Mouse (Mus musculus) liver, embryonic 13.5 days (tissue): ENCODE data around the gene Pop5. TPM values are rescaled to one million over a fixed set of nuclear protein-coding genes. Genes with fewer than 3 reads are reported as not detected.

Source experiments
- ATAC-seq: fragments of 200-750 bp; cut with Nextera tagmentation; 2 replicates; pipeline ENCODE4 v1.8.0; 2017; ENCODE audit warnings: low read depth, mild to moderate bottlenecking, moderate number of reproducible peaks, moderate library complexity
- DNase-seq: peaks from one replicate; pipeline ENCODE4 v3.0.0; 2022
- H3K27ac ChIP-seq: fragments of 300-500 bp; sonication (generic); 2 replicates; pipeline ENCODE4 v1.5.1; 2015; ENCODE audit warnings: moderate library complexity, mild to moderate bottlenecking, inconsistent platforms
- H3K27me3 ChIP-seq: fragments of 300-500 bp; sonication (generic); 2 replicates; pipeline ENCODE4 v1.6.1; 2015; ENCODE audit warnings: mild to moderate bottlenecking, inconsistent platforms
- H3K36me3 ChIP-seq: fragments of 300-500 bp; sonication (generic); 2 replicates; pipeline ENCODE4 v1.6.1; 2015; ENCODE audit warnings: mild to moderate bottlenecking, inconsistent platforms
- H3K4me1 ChIP-seq: fragments of 300-500 bp; sonication (generic); replicated peaks from 2 replicates; pipeline ENCODE4 v1.6.1; 2015; ENCODE audit warnings: inconsistent platforms
- H3K4me2 ChIP-seq: fragments of 300-500 bp; sonication (generic); 2 replicates; pipeline ENCODE4 v1.6.1; 2015; ENCODE audit warnings: inconsistent platforms, mild to moderate bottlenecking, moderate library complexity
- H3K4me3 ChIP-seq: fragments of 300-500 bp; sonication (generic); replicated peaks from 2 replicates; pipeline ENCODE4 v1.5.1; 2015; ENCODE audit warnings: mild to moderate bottlenecking, inconsistent platforms
- H3K9ac ChIP-seq: fragments of 300-500 bp; sonication (generic); 2 replicates; pipeline ENCODE4 v1.6.1; 2015; ENCODE audit warnings: mild to moderate bottlenecking, inconsistent platforms
- H3K9me3 ChIP-seq: fragments of 300-500 bp; sonication (generic); replicated peaks from 2 replicates; pipeline ENCODE4 v1.6.1; 2016; ENCODE audit warnings: inconsistent platforms
- WGBS: fragments of 180-500 bp; shearing (Covaris S2); methylation state at CpG from one replicate; pipeline ENCODE4 v1.1.7; 2015; ENCODE audit not compliant: insufficient replicate concordance; 5-methylcytosine and 5-hydroxymethylcytosine counted together
- polyA plus RNA-seq: library from polyadenylated mRNA; unstranded; fragments of >200 nt; fragmentation: Nextera tagmentation; extraction: Ambion mirVana; gene quantifications from 2 replicates; pipeline ENCODE4 v1.2.1, GENCODE M21; 2015

Pop5 gene
- polyA plus RNA-seq, 1 experiment from 2014 or later = 127 TPM

GRCm38 (mm10) chr5:115266787-115267468 is 31.3 kb downstream of the Pop5 start:
- Histone ChIP-seq H3K4me3 (peak overlapping the region; percentile 51), H3K27me3 (no peaks in the 10 kb centered on the region), H3K9me3 (no peaks in the 10 kb centered on the region), H3K9ac (peak overlapping the region; percentile 99), H3K4me2 (peak overlapping the region; percentile 70), H3K36me3 (peaks cover 71% of the 10 kb centered on the region), H3K4me1 (peaks cover 93% of the 10 kb centered on the region), H3K27ac (peak overlapping the region; percentile 100)
- ATAC-seq (peak; percentile 87), DNase-seq (peak; percentile 86)
- WGBS = 18% methylated on average over 8 of the region's 8 CpGs

- 19% methylated on average over 3 of the region's 3 CpGs for WGBS
- Histone ChIP-seq H3K27me3 (no peaks in the 10 kb centered on the region), H3K27ac (peak overlapping the region; percentile 100), H3K4me2 (peak overlapping the region; percentile 70), H3K4me3 (peak overlapping the region; percentile 51), H3K9me3 (no peaks in the 10 kb centered on the region), H3K4me1 (peaks cover 88% of the 10 kb centered on the region), H3K9ac (peak overlapping the region; percentile 99), H3K36me3 (peaks cover 66% of the 10 kb centered on the region)
- no peak for DNase-seq
- peak; percentile 39 for ATAC-seq
These were observed 31.9 kb downstream of the Pop5 start for GRCm38 (mm10) chr5:115267469-115268045.

- DNase-seq (no peak), ATAC-seq (no peak)
- H3K4me3 ChIP-seq = peak overlapping the region; percentile 98
- H3K27me3 ChIP-seq = no peaks in the 10 kb centered on the region
- peak overlapping the region; percentile 70 for H3K4me2 ChIP-seq
- peaks cover 59% of the 10 kb centered on the region for H3K36me3 ChIP-seq
- H3K9ac ChIP-seq = peak overlapping the region; percentile 99
- H3K9me3 ChIP-seq = no peaks in the 10 kb centered on the region
- peak overlapping the region; percentile 100 for H3K27ac ChIP-seq
- H3K4me1 ChIP-seq = peaks cover 85% of the 10 kb centered on the region
- 29% methylated on average over 3 of the region's 3 CpGs for WGBS
These were observed 32.6 kb downstream of the Pop5 start for GRCm38 (mm10) chr5:115268266-115268665.

GRCm38 (mm10) chr5:115269969-115270368 is 34.3 kb downstream of the Pop5 start:
- H3K4me1 ChIP-seq = peaks cover 81% of the 10 kb centered on the region

GRCm38 (mm10) chr5:115271931-115272811 is 36.5 kb downstream of the Pop5 start:
- Histone ChIP-seq H3K36me3 (peaks cover 31% of the 10 kb centered on the region), H3K9me3 (no peaks in the 10 kb centered on the region), H3K4me2 (peak overlapping the region; percentile 70), H3K27me3 (no peaks in the 10 kb centered on the region), H3K9ac (peak overlapping the region; percentile 99), H3K4me3 (peak overlapping the region; percentile 98), H3K27ac (peak overlapping the region; percentile 100), H3K4me1 (peaks cover 68% of the 10 kb centered on the region)
- DNase-seq = peak; percentile 40
- WGBS = under 1% methylated on average over 64 of the region's 77 CpGs
- ATAC-seq = peak; percentile 55

More at GRCm38 (mm10) chr5:115269969-115270368, 34.3 kb downstream of the Pop5 start:
- peak overlapping the region; percentile 99 for H3K9ac ChIP-seq
- no peak for ATAC-seq
- H3K9me3 ChIP-seq = no peaks in the 10 kb centered on the region
- peak overlapping the region; percentile 98 for H3K4me3 ChIP-seq
- H3K36me3 ChIP-seq = peaks cover 45% of the 10 kb centered on the region
- 82% methylated on average over 1 of the region's 1 CpGs for WGBS
- peak overlapping the region; percentile 100 for H3K27ac ChIP-seq
- DNase-seq = no peak
- H3K4me2 ChIP-seq = peak overlapping the region; percentile 70
- H3K27me3 ChIP-seq = no peaks in the 10 kb centered on the region

GRCm38 (mm10) chr5:115272812-115273548 is 37.3 kb downstream of the Pop5 start, which contains the start of gene Rnf10:
Rnf10 (minus strand) TSS chr5:115272898.
- H3K27me3 ChIP-seq = no peaks in the 10 kb centered on the region
- H3K27ac ChIP-seq = peak within 1 kb of the TSS; percentile 100
- ATAC-seq = peak; percentile 81
- H3K4me1 ChIP-seq = peaks cover 63% of the 10 kb centered on the region
- H3K9me3 ChIP-seq = no peaks in the 10 kb centered on the region
- H3K4me2 ChIP-seq = peak within 1 kb of the TSS; percentile 70
- peak; percentile 95 for DNase-seq
- H3K4me3 ChIP-seq = peak within 1 kb of the TSS; percentile 98
- H3K9ac ChIP-seq = peak within 1 kb of the TSS; percentile 99
- peaks cover 31% of the 10 kb centered on the region for H3K36me3 ChIP-seq
- 14% methylated on average over 26 of the region's 26 CpGs for WGBS

- ATAC-seq (no peak), DNase-seq (no peak)
- Histone ChIP-seq H3K9me3 (no peaks in the 10 kb centered on the region), H3K4me2 (peak overlapping the region; percentile 70), H3K27ac (peak overlapping the region; percentile 67), H3K36me3 (peaks cover 24% of the 10 kb centered on the region), H3K4me3 (peak overlapping the region; percentile 98; the same call in 1 of the 2 replicates), H3K27me3 (no peaks in the 10 kb centered on the region), H3K9ac (peak overlapping the region; percentile 99; the same call in 1 of the 2 replicates), H3K4me1 (peaks cover 63% of the 10 kb centered on the region)
- WGBS = 69% methylated on average over 6 of the region's 6 CpGs
These were observed 38.0 kb downstream of the Pop5 start for GRCm38 (mm10) chr5:115273549-115274135.

GRCm38 (mm10) chr5:115274353-115274752 is 38.7 kb downstream of the Pop5 start:
- no peak overlapping the region for H3K4me2 ChIP-seq
- WGBS = 41% methylated on average over 1 of the region's 1 CpGs
- no peaks in the 10 kb centered on the region for H3K9me3 ChIP-seq
- peaks cover 61% of the 10 kb centered on the region for H3K4me1 ChIP-seq
- ATAC-seq (no peak), DNase-seq (no peak)
- H3K27me3 ChIP-seq = no peaks in the 10 kb centered on the region
- peak overlapping the region; percentile 35; the same call in 1 of the 2 replicates for H3K27ac ChIP-seq
- no peak overlapping the region for H3K9ac ChIP-seq
- no peak overlapping the region for H3K4me3 ChIP-seq
- H3K36me3 ChIP-seq = peaks cover 17% of the 10 kb centered on the region

- 62% methylated on average over 1 of the region's 1 CpGs for WGBS
- peaks cover 57% of the 10 kb centered on the region for H3K4me1 ChIP-seq
- H3K36me3 ChIP-seq = peaks cover 13% of the 10 kb centered on the region
- no peak overlapping the region for H3K4me3 ChIP-seq
- H3K27ac ChIP-seq = peak overlapping the region; percentile 35; the same call in 1 of the 2 replicates
- DNase-seq = no peak
- no peak overlapping the region for H3K9ac ChIP-seq
- H3K9me3 ChIP-seq = no peaks in the 10 kb centered on the region
- ATAC-seq = no peak
- H3K27me3 ChIP-seq = no peaks in the 10 kb centered on the region
- H3K4me2 ChIP-seq = no peak overlapping the region
These were observed 39.1 kb downstream of the Pop5 start for GRCm38 (mm10) chr5:115274771-115275170.

- peak; percentile 50 for DNase-seq
These were observed 40.4 kb downstream of the Pop5 start for GRCm38 (mm10) chr5:115275998-115276397.

More at GRCm38 (mm10) chr5:115275998-115276397, 40.4 kb downstream of the Pop5 start:
- Histone ChIP-seq H3K9me3 (no peaks in the 10 kb centered on the region), H3K9ac (no peak overlapping the region), H3K4me3 (no peak overlapping the region), H3K27ac (no peak overlapping the region), H3K36me3 (peaks cover under 1% of the 10 kb centered on the region; the same call in 1 of the 2 replicates), H3K27me3 (no peaks in the 10 kb centered on the region), H3K4me1 (peaks cover 57% of the 10 kb centered on the region), H3K4me2 (no peak overlapping the region)
- no peak for ATAC-seq
- 53% methylated on average over 14 of the region's 14 CpGs for WGBS
